Mouse (Mus musculus) lung, adult 2 months (tissue): ENCODE data around the gene Flvcr1.

Experiments
- CTCF ChIP-seq: fragments of 200-500 bp; IDR thresholded peaks from 2 replicates; pipeline ENCODE4 v1.5.1; 2011; ENCODE audit warnings: mild to moderate bottlenecking, low read length, control low read depth; ENCODE audit not compliant: insufficient read depth
- POLR2A ChIP-seq: fragments of 200-500 bp; IDR thresholded peaks from 2 replicates; pipeline ENCODE4 v1.6.1; 2011; ENCODE audit warnings: low read depth, mild to moderate bottlenecking, control low read depth, low read length, borderline replicate concordance; ENCODE audit errors: extremely low read depth

GRCm38 (mm10) chr1:191062241-191062780, 36.4 kb upstream of the Flvcr1 start:
- TF ChIP-seq POLR2A, result no peak
- TF ChIP-seq CTCF, result no peak
